Mouse (Mus musculus) CH12.LX (cell line): Measurements from ENCODE around the gene Aven. TPM values are rescaled to one million over a fixed set of nuclear protein-coding genes. Genes with fewer than 3 reads are reported as not detected.

Experiments
- DNase-seq: peaks from one replicate; pipeline ENCODE4 v3.0.0-alpha.2; 2013; ENCODE audit errors: extremely low read depth
- H3K27ac ChIP-seq: 2 replicates; pipeline ENCODE4 v1.5.1; 2012; ENCODE audit warnings: low read depth, mild to moderate bottlenecking, control low read depth, moderate library complexity; ENCODE audit not compliant: insufficient read depth
- H3K27me3 ChIP-seq: replicated peaks from 2 replicates; pipeline ENCODE3; 2012; ENCODE audit warnings: inconsistent platforms
- H3K36me3 ChIP-seq, 2 experiments: replicated peaks in 1 of 2; 2 replicates each; pipeline versions ENCODE3 to v1.6.1; 2012; ENCODE audit warnings: inconsistent platforms in 1 of 2, low read length in 1 of 2, mild to moderate bottlenecking in 1 of 2, mixed read lengths in 1 of 2, moderate library complexity in 1 of 2; ENCODE audit not compliant: control insufficient read depth in 1 of 2, insufficient read depth in 1 of 2
- H3K4me1 ChIP-seq, 2 experiments: 2 replicates each; pipeline ENCODE4 v1.6.1; 2012; ENCODE audit warnings: inconsistent platforms in 1 of 2, moderate library complexity in 1 of 2; ENCODE audit not compliant: insufficient read depth in 2 of 2, control insufficient read depth in 1 of 2
- H3K4me2 ChIP-seq: 2 replicates; pipeline ENCODE4 v1.6.1; 2012; ENCODE audit warnings: low read depth, mild to moderate bottlenecking, control low read depth; ENCODE audit not compliant: poor library complexity, insufficient read depth, severe bottlenecking
- H3K4me3 ChIP-seq, 3 experiments: fragments of 150-350 bp in 1 of 3; sonication (generic) in 1 of 3; replicated peaks in 1 of 3; 2 replicates each; pipeline versions ENCODE3 to v1.5.1; 2011 to 2012; ENCODE audit warnings: low read depth in 2 of 3, low read length in 2 of 3, mild to moderate bottlenecking in 2 of 3, moderate library complexity in 2 of 3, control low read depth in 1 of 3, improper control_type of control experiment in 1 of 3, inconsistent platforms in 1 of 3, mixed read lengths in 1 of 3; ENCODE audit not compliant: poor library complexity in 1 of 3
- H3K79me2 ChIP-seq: replicated peaks from 2 replicates; pipeline ENCODE4 v1.6.1; 2012; ENCODE audit warnings: mild to moderate bottlenecking, moderate library complexity; ENCODE audit not compliant: control insufficient read depth, poor library complexity, insufficient read depth, severe bottlenecking; ENCODE audit errors: extremely low read depth
- H3K9ac ChIP-seq: 2 replicates; pipeline ENCODE4 v1.6.1; 2012; ENCODE audit warnings: low read depth, mild to moderate bottlenecking, control low read depth, moderate library complexity; ENCODE audit not compliant: insufficient read depth
- H3K9me3 ChIP-seq: replicated peaks from 2 replicates; pipeline ENCODE3; 2012; ENCODE audit warnings: low read length, inconsistent platforms, mixed read lengths
- CHD1 ChIP-seq: IDR thresholded peaks from 2 replicates; pipeline ENCODE4 v1.6.1; 2012; ENCODE audit warnings: low read depth, low read length, improper control_type of control experiment, inconsistent platforms
- CTCF ChIP-seq, 2 experiments: IDR thresholded peaks in 1 of 2; conservative IDR thresholded peaks in 1 of 2; 2 replicates each; pipeline ENCODE4 v1.5.1; 2011 to 2012; ENCODE audit warnings: low read depth in 2 of 2, low read length in 2 of 2, improper control_type of control experiment in 1 of 2, inconsistent platforms in 1 of 2, mild to moderate bottlenecking in 1 of 2, moderate library complexity in 1 of 2
- E2F4 ChIP-seq: IDR thresholded peaks from 2 replicates; pipeline ENCODE4 v1.6.1; 2011; ENCODE audit warnings: low read depth, low read length, improper control_type of control experiment; ENCODE audit not compliant: insufficient replicate concordance
- HCFC1 ChIP-seq: IDR thresholded peaks from 2 replicates; pipeline ENCODE4 v1.6.1; 2012; ENCODE audit warnings: low read depth, mild to moderate bottlenecking, inconsistent platforms, low read length, improper control_type of control experiment
- JUN ChIP-seq: IDR thresholded peaks from 2 replicates; pipeline ENCODE4 v1.6.1; 2011; ENCODE audit warnings: low read depth, mild to moderate bottlenecking, low read length, improper control_type of control experiment, moderate library complexity; ENCODE audit not compliant: insufficient read depth
- MAFK ChIP-seq: IDR thresholded peaks from 2 replicates; pipeline ENCODE4 v1.6.1; 2011; ENCODE audit warnings: low read length, improper control_type of control experiment; ENCODE audit not compliant: insufficient replicate concordance
- MAZ ChIP-seq: IDR thresholded peaks from 2 replicates; pipeline ENCODE4 v1.6.1; 2012; ENCODE audit warnings: low read depth, mild to moderate bottlenecking, inconsistent platforms, low read length, improper control_type of control experiment, moderate library complexity
- MXI1 ChIP-seq: IDR thresholded peaks from 2 replicates; pipeline ENCODE4 v1.6.1; 2011; ENCODE audit warnings: mild to moderate bottlenecking, low read depth, low read length, improper control_type of control experiment
- MYC ChIP-seq: IDR thresholded peaks from 2 replicates; pipeline ENCODE4 v1.6.1; 2011; ENCODE audit warnings: low read depth, mild to moderate bottlenecking, improper control_type of control experiment, low read length
- NELFE ChIP-seq: IDR thresholded peaks from 2 replicates; pipeline ENCODE4 v1.6.1; 2011; ENCODE audit warnings: low read depth, low read length, improper control_type of control experiment
- NRF1 ChIP-seq: IDR thresholded peaks from 2 replicates; pipeline ENCODE4 v1.6.1; 2014; ENCODE audit warnings: low read depth, mild to moderate bottlenecking, inconsistent platforms, low read length, improper control_type of control experiment, moderate library complexity
- PAX5 ChIP-seq: IDR thresholded peaks from 2 replicates; pipeline ENCODE4 v1.6.1; 2012; ENCODE audit warnings: low read length, inconsistent platforms, mixed read lengths
- POLR2A ChIP-seq: IDR thresholded peaks from 2 replicates; pipeline ENCODE4 v1.6.1; 2011; ENCODE audit warnings: low read depth, mild to moderate bottlenecking, improper control_type of control experiment, low read length
- RAD21 ChIP-seq: IDR thresholded peaks from 2 replicates; pipeline ENCODE4 v1.6.1; 2011; ENCODE audit warnings: low read depth, mild to moderate bottlenecking, low read length, improper control_type of control experiment, moderate library complexity
- TBP ChIP-seq: conservative IDR thresholded peaks from 2 replicates; pipeline ENCODE4 v1.6.1; 2011; ENCODE audit warnings: low read depth, low read length, improper control_type of control experiment
- ZKSCAN1 ChIP-seq: IDR thresholded peaks from 2 replicates; pipeline ENCODE4 v1.6.1; 2012; ENCODE audit warnings: low read depth, inconsistent platforms, low read length, improper control_type of control experiment, borderline replicate concordance
- dilution Hi-C: fragments of 300-500 bp; cut with MboI; formaldehyde crosslinking; loops from 2 replicates; pipeline ENCODE4 v1.14.3; 2020; ENCODE audit warnings: low sequenced_read_pairs; ENCODE audit not compliant: extremely low pct_unique_long_range_greater_than_20kb, extremely low pct_ligation_motif_present
- in situ Hi-C: fragments of 300-500 bp; cut with MboI; formaldehyde crosslinking; loops from 3 replicates; pipeline ENCODE4 v1.14.3; 2019; ENCODE audit warnings: low sequenced_read_pairs, low pct_ligation_motif_present, low pct_unique_long_range_greater_than_20kb, mixed read lengths
- polyA plus RNA-seq: library from polyadenylated mRNA; unstranded; fragments of >175 nt; gene quantifications from 2 replicates; pipeline ENCODE4 v1.2.1, GENCODE M21; 2012; ENCODE audit warnings: low read depth; ENCODE audit not compliant: insufficient read length
- total RNA-seq, 2 experiments: library from RNA; depleted of rRNA; stranded (reverse); fragments of 300-350 nt in 1 of 2; fragments of >200 nt in 1 of 2; gene quantifications; 2 replicates each; pipeline ENCODE4 v1.2.3; 2012 to 2014

Aven gene
- total and polyA plus RNA-seq, 3 experiments = 21.2 to 44.3 (median 33.9) TPM

DNA sequence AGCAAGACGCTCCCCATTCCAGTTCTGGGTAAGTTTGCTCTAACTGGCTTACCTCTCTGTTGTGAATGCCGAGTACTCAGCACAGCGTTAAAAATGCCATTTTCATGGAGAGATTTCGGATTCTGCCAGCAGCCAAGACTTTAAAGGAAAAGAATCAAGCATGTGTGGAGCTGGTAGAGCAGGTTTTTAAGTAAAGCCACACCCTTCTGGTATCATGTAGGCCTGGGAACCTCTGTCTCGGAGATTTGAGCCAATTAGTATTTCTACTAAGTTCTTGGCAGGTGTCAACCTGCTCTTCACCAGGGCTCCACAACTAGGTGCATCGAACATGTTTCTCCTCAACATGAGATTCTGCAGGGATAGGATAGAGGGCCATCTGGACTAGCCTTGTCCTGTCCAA, 16.2 kb upstream of the Aven start:
- in situ Hi-C loops = loop anchor here (5.0 to 10.0 kb wide), 2 partner anchors 99 to 212 kb away; partner anchors contain the start of genes Gm21985, Katnbl1, Nop10 and Slc12a6
- H3K27me3 ChIP-seq = no peaks in the 10 kb centered on the region
- H3K4me3 ChIP-seq = no peak overlapping the region
- H3K36me3 ChIP-seq = peaks cover 0 to 6% of the 10 kb centered on the region in 2 experiments
- H3K9ac ChIP-seq = no peak overlapping the region
- no peak overlapping the region for H3K4me2 ChIP-seq
- H3K9me3 ChIP-seq = no peaks in the 10 kb centered on the region
- no peaks in the 10 kb centered on the region for H3K79me2 ChIP-seq
- TF ChIP-seq TBP (no peak), E2F4 (no peak), CHD1 (no peak), NELFE (no peak), MAZ (no peak), MXI1 (no peak), NRF1 (no peak), MYC (no peak), HCFC1 (no peak), CTCF (conservative IDR thresholded peaks at IDR 0.05 in 1 of 2, IDR thresholded peaks at IDR 0.05 in 1 of 2; ENCODE audit: low read depth in 2 of 2, low read length in 2 of 2) (no peak), ZKSCAN1 (no peak), PAX5 (no peak), MAFK (no peak), POLR2A (no peak)
- no peak overlapping the region for H3K27ac ChIP-seq
- dilution Hi-C loops = no loop called here
- H3K4me1 ChIP-seq = no peaks in the 10 kb centered on the region
- no peak for DNase-seq

DNA sequence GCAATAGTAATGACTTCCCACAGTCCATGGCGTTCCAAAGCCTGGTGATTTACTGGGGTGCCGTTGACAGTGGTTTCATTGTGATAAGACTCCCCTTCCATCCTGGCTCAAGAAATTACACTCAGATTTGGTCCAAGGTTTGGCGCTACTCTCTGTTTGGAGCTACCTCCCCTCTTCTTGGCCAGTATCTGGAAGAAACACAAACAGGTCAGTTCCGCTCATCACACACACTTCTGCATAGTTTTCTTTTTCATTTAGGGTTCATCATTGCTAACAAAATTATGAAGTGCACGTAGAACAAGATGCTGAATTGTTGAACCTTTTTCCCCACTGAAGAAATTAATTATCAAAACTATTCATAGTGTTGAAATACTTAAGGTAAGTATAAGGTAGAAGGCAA, 12.1 kb upstream of the Aven start, which contains the start of gene Chrm5:
TSS of gene Chrm5 (minus strand) at position 101 of the 400 bp plus-strand sequence.
- no peaks in the 10 kb centered on the region for H3K36me3 ChIP-seq
- H3K27ac ChIP-seq = no peak within 1 kb of the TSS
- no peak within 1 kb of the TSS for H3K9ac ChIP-seq
- H3K4me2 ChIP-seq = 0 out of 2 replicates have a peak within 1 kb of the TSS, but pooled peaks have one; percentile 48
- H3K79me2 ChIP-seq = no peaks in the 10 kb centered on the region
- dilution Hi-C loops = no loop called here
- H3K9me3 ChIP-seq = no peaks in the 10 kb centered on the region
- H3K4me3 ChIP-seq = no peak within 1 kb of the TSS
- no peaks in the 10 kb centered on the region for H3K4me1 ChIP-seq
- DNase-seq = no peak
- in situ Hi-C loops = no loop called here
- no peak for TF ChIP-seq RAD21
- no peak for TF ChIP-seq JUN
- no peak for TF ChIP-seq MXI1
- no peaks in the 10 kb centered on the region for H3K27me3 ChIP-seq
